Mouse (Mus musculus): Measurements from ENCODE around the gene Klf7. TPM values are rescaled to one million over a fixed set of nuclear protein-coding genes. Genes with fewer than 3 reads are reported as not detected.

Gene Klf7
- polyA plus RNA-seq, 1 experiment, result 18.4 TPM

DNA sequence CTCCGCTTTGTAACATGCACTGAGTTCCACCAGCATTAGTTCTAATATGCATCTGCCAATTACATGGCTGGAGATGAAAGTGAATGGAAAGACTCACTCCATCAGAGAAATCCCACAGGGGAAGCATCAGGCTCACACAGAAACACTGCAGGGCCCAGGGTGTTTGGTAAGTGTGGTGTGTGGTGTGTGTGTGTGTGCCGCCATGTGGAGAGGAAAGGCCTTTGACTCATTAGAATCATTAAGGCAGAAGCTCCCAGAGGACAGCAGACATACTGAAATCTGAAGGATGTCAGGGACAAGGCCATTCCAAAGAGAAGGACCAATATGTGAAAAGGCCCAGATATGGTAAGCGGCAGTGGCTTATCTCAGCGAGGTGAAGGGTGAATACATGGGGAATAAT is 66.9 kb downstream of the Klf7 start:
- TF ChIP-seq CTCF (IDR thresholded peaks at IDR 0.05; ENCODE audit: extremely low read depth, insufficient read depth, low read length) (no peak), POLR2A (IDR thresholded peaks at IDR 0.05; ENCODE audit: extremely low read depth, insufficient read depth, low read length) (no peak)
- H3K4me3 ChIP-seq (ENCODE audit: insufficient read depth, low read length), result no peak overlapping the region
- H3K4me1 ChIP-seq (ENCODE audit: control insufficient read depth, insufficient read depth, low read length), result peaks cover 7% of the 10 kb centered on the region
- no peak overlapping the region for H3K27ac ChIP-seq (ENCODE audit: insufficient read depth, low read length)

DNA sequence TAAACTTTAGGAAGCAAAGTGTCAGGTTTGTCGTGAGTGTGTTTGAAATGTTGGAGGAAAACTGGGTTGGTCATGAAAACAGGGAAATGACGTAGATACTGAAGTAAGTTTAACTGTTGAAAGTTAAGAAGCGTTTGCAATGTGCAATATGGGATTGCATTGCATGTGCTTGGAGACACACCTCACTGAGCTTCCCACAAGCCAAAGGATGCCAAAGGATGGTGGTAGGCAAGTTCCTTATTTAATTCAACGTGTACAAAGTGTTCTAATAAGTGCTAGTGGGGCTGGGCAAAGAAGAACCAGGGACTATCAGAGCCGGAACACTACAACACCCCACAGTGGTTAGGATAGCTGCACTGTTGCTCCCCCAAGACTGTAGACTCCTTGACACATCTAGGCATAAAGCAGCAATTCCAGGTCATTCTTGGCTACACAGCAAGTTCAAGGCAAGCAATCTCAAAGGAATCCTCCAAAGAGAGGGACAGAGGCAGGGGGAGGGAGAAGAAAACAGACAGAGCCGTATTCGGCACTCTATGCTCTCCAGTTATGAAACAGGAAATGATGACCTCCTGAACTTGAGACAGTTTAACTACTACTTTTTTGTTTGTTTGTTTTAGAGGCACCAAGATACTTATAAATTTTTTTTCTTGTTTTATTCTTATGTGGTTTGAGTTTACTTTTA is 69.9 kb downstream of the Klf7 start:
- no peak for TF ChIP-seq CTCF (IDR thresholded peaks at IDR 0.05; ENCODE audit: extremely low read depth, insufficient read depth, low read length)
- no peak for TF ChIP-seq POLR2A (IDR thresholded peaks at IDR 0.05; ENCODE audit: extremely low read depth, insufficient read depth, low read length)
- Histone ChIP-seq H3K4me1 (ENCODE audit: control insufficient read depth, insufficient read depth, low read length) (peaks cover 8% of the 10 kb centered on the region), H3K27ac (ENCODE audit: insufficient read depth, low read length) (no peak overlapping the region), H3K4me3 (ENCODE audit: insufficient read depth, low read length) (no peak overlapping the region)

DNA sequence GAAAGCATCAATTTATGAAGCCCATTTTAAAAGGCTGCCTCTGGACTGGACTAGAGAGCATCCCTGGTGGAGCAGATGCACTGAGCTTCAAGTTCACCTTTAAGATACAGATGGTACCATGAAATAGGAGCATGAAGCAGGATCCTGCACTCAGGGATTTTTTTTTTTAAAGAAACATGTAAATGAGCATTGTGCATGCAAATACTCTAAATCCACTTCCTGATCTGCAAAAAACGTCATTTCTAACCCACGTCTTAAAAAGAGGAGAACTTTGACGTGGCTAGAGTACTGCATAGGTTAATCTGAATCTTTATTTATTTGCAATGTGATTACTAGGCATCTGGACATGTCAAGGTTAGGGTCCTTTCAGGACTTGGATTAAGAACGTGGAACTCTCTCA is 73.5 kb downstream of the Klf7 start:
- 0 out of 2 replicates have a peak overlapping the region, but pooled peaks have one; percentile 15 for H3K27ac ChIP-seq (ENCODE audit: insufficient read depth, low read length)

DNA sequence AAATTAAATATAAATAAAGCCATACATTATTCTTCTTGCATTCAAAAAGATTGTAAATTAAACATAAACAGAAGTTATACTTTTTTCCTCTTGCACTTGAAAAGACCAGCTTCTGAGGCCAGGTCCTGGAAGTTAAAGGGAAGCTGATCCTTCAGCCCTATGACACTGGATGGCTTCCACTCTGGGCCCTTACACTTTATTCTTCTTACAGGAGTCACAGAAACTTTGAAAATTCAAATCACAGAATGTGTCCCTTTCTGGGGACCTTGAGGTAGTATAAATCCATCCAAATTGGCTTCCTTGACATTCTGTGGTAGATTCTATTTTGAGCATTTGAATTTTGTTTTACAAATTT is 75.3 kb downstream of the Klf7 start:
- Histone ChIP-seq H3K27ac (ENCODE audit: insufficient read depth, low read length) (no peak overlapping the region), H3K4me1 (ENCODE audit: control insufficient read depth, insufficient read depth, low read length) (peaks cover 13% of the 10 kb centered on the region), H3K4me3 (ENCODE audit: insufficient read depth, low read length) (no peak overlapping the region)
- TF ChIP-seq POLR2A (IDR thresholded peaks at IDR 0.05; ENCODE audit: extremely low read depth, insufficient read depth, low read length), result no peak
- TF ChIP-seq CTCF (IDR thresholded peaks at IDR 0.05; ENCODE audit: extremely low read depth, insufficient read depth, low read length), result no peak

More for the DNA sequence above, 73.5 kb downstream of the Klf7 start:
- Histone ChIP-seq H3K4me1 (ENCODE audit: control insufficient read depth, insufficient read depth, low read length) (peaks cover 7% of the 10 kb centered on the region), H3K4me3 (ENCODE audit: insufficient read depth, low read length) (no peak overlapping the region)
- TF ChIP-seq CTCF (IDR thresholded peaks at IDR 0.05; ENCODE audit: extremely low read depth, insufficient read depth, low read length) (no peak), POLR2A (IDR thresholded peaks at IDR 0.05; ENCODE audit: extremely low read depth, insufficient read depth, low read length) (no peak)

DNA sequence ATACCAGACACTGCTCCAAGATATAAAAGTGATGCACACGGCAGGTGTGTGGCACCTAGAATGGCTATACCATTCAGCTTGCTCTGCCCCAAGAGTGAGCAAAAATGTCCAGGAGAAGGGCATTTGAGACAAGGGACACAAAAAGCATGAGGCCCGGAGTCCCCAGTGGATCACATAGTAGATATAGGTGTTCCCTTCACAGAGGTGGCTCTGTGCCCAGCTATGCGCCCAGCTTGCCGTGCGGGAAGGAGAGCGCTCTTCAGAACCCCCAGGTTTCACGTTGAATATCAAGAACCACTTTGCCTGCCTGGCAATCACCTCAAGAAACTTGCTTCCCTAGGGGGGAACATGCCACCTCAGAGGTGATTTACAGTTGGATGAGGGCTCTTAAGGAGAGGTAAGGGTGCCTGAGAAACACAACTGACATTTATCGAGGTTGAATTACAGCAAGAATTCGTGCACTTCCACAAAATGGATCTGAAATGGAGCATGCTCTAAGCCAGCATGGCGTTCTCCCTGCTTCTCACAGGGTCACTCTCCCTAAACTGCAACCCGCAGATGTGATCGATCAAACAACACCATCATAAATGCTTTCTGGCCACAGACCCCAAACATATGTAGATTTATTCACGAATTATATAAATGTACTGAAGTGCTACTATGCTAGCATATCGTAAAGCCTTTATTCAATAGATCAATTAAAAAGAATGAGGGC is 75.8 kb downstream of the Klf7 start:
- no peak overlapping the region for H3K4me3 ChIP-seq (ENCODE audit: insufficient read depth, low read length)
- H3K4me1 ChIP-seq (ENCODE audit: control insufficient read depth, insufficient read depth, low read length), result peaks cover 13% of the 10 kb centered on the region
- no peak overlapping the region for H3K27ac ChIP-seq (ENCODE audit: insufficient read depth, low read length)
- TF ChIP-seq POLR2A (IDR thresholded peaks at IDR 0.05; ENCODE audit: extremely low read depth, insufficient read depth, low read length), result no peak
- no peak for TF ChIP-seq CTCF (IDR thresholded peaks at IDR 0.05; ENCODE audit: extremely low read depth, insufficient read depth, low read length)

DNA sequence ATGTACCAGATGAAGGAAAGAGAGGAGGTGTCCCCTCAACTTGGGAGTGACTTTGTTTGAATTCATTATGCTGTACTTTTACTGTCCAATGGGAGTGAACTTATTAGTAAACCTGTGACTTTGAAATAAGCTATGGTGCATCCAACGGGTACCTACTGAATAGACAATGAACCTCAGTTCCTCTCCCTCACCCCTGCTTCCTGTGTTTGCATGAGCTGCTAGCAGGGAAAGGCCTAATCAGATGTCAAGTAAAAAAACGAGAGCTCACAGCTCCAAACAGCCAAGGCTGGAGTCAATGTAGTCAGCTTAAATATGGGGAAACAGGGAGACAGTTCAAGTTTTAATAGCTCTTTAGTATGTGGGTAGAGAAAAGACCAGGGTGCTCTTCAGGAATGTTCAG is 77.5 kb downstream of the Klf7 start:
- Histone ChIP-seq H3K4me3 (ENCODE audit: insufficient read depth, low read length) (no peak overlapping the region), H3K27ac (ENCODE audit: insufficient read depth, low read length) (no peak overlapping the region), H3K4me1 (ENCODE audit: control insufficient read depth, insufficient read depth, low read length) (peaks cover 19% of the 10 kb centered on the region)
- TF ChIP-seq CTCF (IDR thresholded peaks at IDR 0.05; ENCODE audit: extremely low read depth, insufficient read depth, low read length) (no peak), POLR2A (IDR thresholded peaks at IDR 0.05; ENCODE audit: extremely low read depth, insufficient read depth, low read length) (no peak)

DNA sequence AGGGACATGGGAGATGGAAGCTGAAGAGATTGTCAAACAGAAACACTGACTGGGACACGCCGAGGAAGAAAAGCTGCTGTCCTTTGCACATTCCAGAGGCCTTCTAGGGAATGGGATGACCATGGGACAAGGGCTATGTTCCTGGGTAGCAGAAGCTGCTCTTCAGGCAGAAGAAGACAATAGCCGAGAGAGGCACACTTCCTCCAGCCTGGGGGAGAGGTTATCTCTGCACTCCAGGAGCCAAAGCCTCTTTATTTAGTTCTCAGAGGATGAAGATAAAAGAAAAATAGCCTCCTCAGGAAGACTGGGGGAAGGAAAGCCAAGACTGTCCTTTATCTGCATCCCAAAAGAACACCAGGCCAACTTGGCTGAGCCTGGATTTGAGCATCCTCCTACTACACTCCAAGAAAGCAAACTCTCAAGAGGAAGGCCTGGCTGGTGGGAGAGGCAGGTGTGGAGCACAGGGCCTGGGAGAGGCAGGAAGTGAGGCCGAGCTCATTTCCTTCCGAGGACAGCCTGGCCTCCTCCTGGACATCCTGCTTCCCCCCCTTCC is 81.2 kb downstream of the Klf7 start:
- no peak overlapping the region for H3K4me3 ChIP-seq (ENCODE audit: insufficient read depth, low read length)
- peaks cover 22% of the 10 kb centered on the region for H3K4me1 ChIP-seq (ENCODE audit: control insufficient read depth, insufficient read depth, low read length)
- no peak for TF ChIP-seq POLR2A (IDR thresholded peaks at IDR 0.05; ENCODE audit: extremely low read depth, insufficient read depth, low read length)
- TF ChIP-seq CTCF (IDR thresholded peaks at IDR 0.05; ENCODE audit: extremely low read depth, insufficient read depth, low read length), result no peak
- peak overlapping the region; percentile 62 for H3K27ac ChIP-seq (ENCODE audit: insufficient read depth, low read length)

DNA sequence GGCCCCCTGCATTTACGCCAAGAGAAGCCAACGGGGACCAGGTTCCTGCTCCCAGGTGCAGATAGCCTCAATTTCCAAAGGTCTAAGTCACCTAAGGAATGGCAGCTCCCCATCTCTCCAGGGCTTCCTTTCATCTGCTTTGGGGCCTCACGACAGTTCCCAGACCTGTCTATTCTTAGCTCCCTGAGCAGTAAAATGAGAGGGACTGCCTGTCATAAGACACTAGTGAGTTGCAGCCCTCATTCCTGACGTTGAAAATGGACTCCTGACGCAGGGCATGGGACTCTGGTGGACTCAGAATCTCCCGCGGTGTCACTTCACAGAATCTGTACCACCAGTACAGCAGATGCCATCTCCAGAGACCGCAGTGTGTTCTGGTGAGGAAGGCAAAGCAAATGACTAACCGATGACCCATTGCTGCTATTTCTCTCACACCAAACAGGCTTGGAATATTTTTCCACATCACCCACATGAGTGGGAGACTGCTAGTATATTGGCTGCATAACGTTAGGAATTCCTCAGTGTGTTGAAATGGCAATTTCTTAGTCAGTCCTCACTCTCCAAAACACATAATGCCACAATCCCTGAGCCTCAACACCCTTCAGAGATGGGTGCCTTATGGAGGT is 81.9 kb downstream of the Klf7 start:
- H3K4me1 ChIP-seq (ENCODE audit: control insufficient read depth, insufficient read depth, low read length), result peaks cover 21% of the 10 kb centered on the region
- peak overlapping the region; percentile 62; the same call in 1 of the 2 replicates for H3K27ac ChIP-seq (ENCODE audit: insufficient read depth, low read length)
- TF ChIP-seq CTCF (IDR thresholded peaks at IDR 0.05; ENCODE audit: extremely low read depth, insufficient read depth, low read length), result no peak
- no peak for TF ChIP-seq POLR2A (IDR thresholded peaks at IDR 0.05; ENCODE audit: extremely low read depth, insufficient read depth, low read length)
- no peak overlapping the region for H3K4me3 ChIP-seq (ENCODE audit: insufficient read depth, low read length)

DNA sequence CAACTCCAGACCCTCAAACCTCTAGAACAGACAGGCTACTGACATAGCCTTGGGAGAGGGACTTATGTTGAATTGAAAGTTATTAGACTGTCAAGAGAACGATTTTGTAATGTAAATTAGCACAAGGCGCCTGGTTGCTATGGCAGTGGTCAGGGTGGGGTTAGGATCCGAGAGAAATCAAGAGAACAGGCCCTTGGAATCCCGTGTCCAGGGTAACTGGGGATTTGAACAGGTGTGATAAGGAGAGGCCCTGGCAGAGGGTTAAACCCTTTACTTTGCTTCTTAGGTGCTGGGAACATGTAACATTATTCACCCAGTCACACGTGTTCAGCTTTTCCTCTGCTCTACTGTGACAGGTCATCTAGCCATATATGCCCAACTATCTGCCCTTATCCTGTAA is 83.7 kb downstream of the Klf7 start:
- Histone ChIP-seq H3K4me3 (ENCODE audit: insufficient read depth, low read length) (no peak overlapping the region), H3K27ac (ENCODE audit: insufficient read depth, low read length) (0 out of 2 replicates have a peak overlapping the region, but pooled peaks have one; percentile 33), H3K4me1 (ENCODE audit: control insufficient read depth, insufficient read depth, low read length) (peaks cover 18% of the 10 kb centered on the region)
- no peak for TF ChIP-seq POLR2A (IDR thresholded peaks at IDR 0.05; ENCODE audit: extremely low read depth, insufficient read depth, low read length)
- TF ChIP-seq CTCF (IDR thresholded peaks at IDR 0.05; ENCODE audit: extremely low read depth, insufficient read depth, low read length), result no peak

All from cortical plate, adult 2 months (tissue).